Mouse (Mus musculus) c-Kit-negative CD71-positive TER-119-positive erythroid progenitor cells, embryonic 14.5 days (primary cell): Measurements from ENCODE around the gene Gm14443.
"Not testable (repeated sequence)": the region's sequence is repeated elsewhere in the genome, so short reads cannot be mapped to it uniquely, and the experiment has no call there.

Experiments
- DNase-seq: peaks from one replicate; pipeline ENCODE4 v3.0.0-alpha.2; 2013; ENCODE audit warnings: low read depth, low spot score

Gene Gm14443

GRCm38 (mm10) chr2:175175401-175176180, at the start of gene Gm14443:
TSS of gene Gm14443 (minus strand) at chr2:175175871.
- not testable (repeated sequence) for DNase-seq

- not testable (repeated sequence) for DNase-seq
These were observed 31.1 kb upstream of the Gm14443 start, which contains the start of gene Gm14391 for GRCm38 (mm10) chr2:175206732-175207131. TSS of gene Gm14391 (minus strand) at chr2:175206917.

- DNase-seq, result not testable (repeated sequence)
These were observed 3.3 kb upstream of the Gm14443 start for GRCm38 (mm10) chr2:175179008-175179407.

GRCm38 (mm10) chr2:175176312-175176711, 641 bp upstream of the Gm14443 start:
- no peak for DNase-seq

GRCm38 (mm10) chr2:175174058-175174457, 1.6 kb downstream of the Gm14443 start:
- not testable (repeated sequence) for DNase-seq

GRCm38 (mm10) chr2:175172906-175173595, 2.6 kb downstream of the Gm14443 start:
- not testable (repeated sequence) for DNase-seq

- no peak for DNase-seq
These were observed 3.5 kb downstream of the Gm14443 start for GRCm38 (mm10) chr2:175172123-175172522.

GRCm38 (mm10) chr2:175166870-175167269, 8.8 kb downstream of the Gm14443 start:
- not testable (repeated sequence) for DNase-seq

GRCm38 (mm10) chr2:175165110-175165509, 10.6 kb downstream of the Gm14443 start:
- DNase-seq, result not testable (repeated sequence)

GRCm38 (mm10) chr2:175161438-175161837, 14.2 kb downstream of the Gm14443 start:
- not testable (repeated sequence) for DNase-seq

- no peak for DNase-seq
These were observed 17.0 kb downstream of the Gm14443 start for GRCm38 (mm10) chr2:175158642-175159041.

GRCm38 (mm10) chr2:175156696-175157095, 19.0 kb downstream of the Gm14443 start:
- DNase-seq, result no peak

- not testable (repeated sequence) for DNase-seq
These were observed 33.7 kb downstream of the Gm14443 start, which contains the start of gene Gm14399 for GRCm38 (mm10) chr2:175141993-175142295. TSS of gene Gm14399 (minus strand) at chr2:175142012.

- not testable (repeated sequence) for DNase-seq
These were observed 34.3 kb downstream of the Gm14443 start for GRCm38 (mm10) chr2:175141118-175141992.

GRCm38 (mm10) chr2:175140624-175141023, 35.0 kb downstream of the Gm14443 start:
- DNase-seq, result not testable (repeated sequence)
